Mouse (Mus musculus): ENCODE measurements around the gene Med12l.
A peak's percentile ranks its signal among the peaks of the same experiment; 100 is the strongest.
"Not testable (repeated sequence)": the region's sequence is repeated elsewhere in the genome, so short reads cannot be mapped to it uniquely, and the experiment has no call there.

Gene Med12l

GRCm38 (mm10) chr3:59104462-59104861 lies 98.8 kb downstream of the Med12l start:
- DNase-seq: no peak

- no peak for DNase-seq
These were observed 101.8 kb downstream of the Med12l start for GRCm38 (mm10) chr3:59107439-59107838.

GRCm38 (mm10) chr3:59109834-59110233 lies 104.2 kb downstream of the Med12l start:
- DNase-seq: not testable (repeated sequence)

- DNase-seq: no peak
These were observed 106.3 kb downstream of the Med12l start for GRCm38 (mm10) chr3:59111944-59112343.

- DNase-seq: not testable (repeated sequence)
These were observed 107.7 kb downstream of the Med12l start for GRCm38 (mm10) chr3:59113291-59113690.

GRCm38 (mm10) chr3:59113973-59114517 lies 108.4 kb downstream of the Med12l start:
- DNase-seq: peak in 1 of 2 experiments; percentile 23

GRCm38 (mm10) chr3:59121067-59121730 lies 115.6 kb downstream of the Med12l start:
- no peak for DNase-seq

GRCm38 (mm10) chr3:59121780-59122449 lies 116.3 kb downstream of the Med12l start:
- DNase-seq: no peak

- DNase-seq: no peak
These were observed 119.4 kb downstream of the Med12l start for GRCm38 (mm10) chr3:59125022-59125421.

- no peak for DNase-seq
These were observed 120.3 kb downstream of the Med12l start for GRCm38 (mm10) chr3:59125783-59126555.

GRCm38 (mm10) chr3:59128681-59129080 lies 123.1 kb downstream of the Med12l start:
- DNase-seq: no peak

GRCm38 (mm10) chr3:59129547-59129946 lies 123.9 kb downstream of the Med12l start:
- no peak for DNase-seq

- DNase-seq: peak; percentile 29 to 35
These were observed 124.8 kb downstream of the Med12l start for GRCm38 (mm10) chr3:59130431-59130830.

GRCm38 (mm10) chr3:59131081-59131480 lies 125.5 kb downstream of the Med12l start:
- no peak for DNase-seq

- no peak for DNase-seq
These were observed 126.3 kb downstream of the Med12l start for GRCm38 (mm10) chr3:59131966-59132365.

GRCm38 (mm10) chr3:59133189-59133588 lies 127.6 kb downstream of the Med12l start:
- DNase-seq: no peak

GRCm38 (mm10) chr3:59135911-59136653 lies 130.5 kb downstream of the Med12l start:
- DNase-seq: no peak

GRCm38 (mm10) chr3:59138946-59139468 lies 133.4 kb downstream of the Med12l start:
- DNase-seq: no peak

GRCm38 (mm10) chr3:59139651-59140051 lies 134.0 kb downstream of the Med12l start:
- no peak for DNase-seq

- no peak for DNase-seq
These were observed 134.5 kb downstream of the Med12l start for GRCm38 (mm10) chr3:59140115-59140514.

GRCm38 (mm10) chr3:59140941-59141340 lies 135.3 kb downstream of the Med12l start:
- DNase-seq: not testable (repeated sequence)

Measured in lung, adult 18-20 months (tissue).